Mouse (Mus musculus) liver, postnatal 0 days (tissue): Measurements from ENCODE around the gene Tspan14.

Source experiments
- CTCF ChIP-seq: sonication (generic); IDR thresholded peaks from 2 replicates; pipeline ENCODE4 v1.5.1; 2016; ENCODE audit warnings: antibody characterized with exemption, low read depth
- EP300 ChIP-seq: IDR thresholded peaks from 2 replicates; pipeline ENCODE4 v1.6.1; 2016; ENCODE audit warnings: antibody characterized with exemption, low read depth, mild to moderate bottlenecking

GRCm38 (mm10) chr14:40966862-40967597, 423 bp upstream of the Tspan14 start:
- TF ChIP-seq CTCF = no peak
- TF ChIP-seq EP300 = no peak
